Mouse (Mus musculus) left cerebral cortex, adult 2 months (tissue): ENCODE measurements around the gene Zgrf1. TPM values are rescaled to one million over a fixed set of nuclear protein-coding genes. Genes with fewer than 3 reads are reported as not detected.

ENCODE experiments used
- DNase-seq, 2 experiments: peaks; one replicate each; pipeline ENCODE4 v3.0.0; 2021 to 2022; ENCODE audit warnings: low spot score in 2 of 2, mixed read lengths in 1 of 2; ENCODE audit errors: extremely low spot score in 1 of 2
- H3K27ac ChIP-seq: fragments of 200-600 bp; 2 replicates; pipeline ENCODE4 v1.8.1; 2022
- H3K4me3 ChIP-seq: fragments of 200-600 bp; 2 replicates; pipeline ENCODE4 v1.8.1; 2022
- CTCF ChIP-seq: fragments of 200-600 bp; IDR thresholded peaks from 2 replicates; pipeline ENCODE4 v1.8.1; 2022; ENCODE audit warnings: antibody characterized with exemption, mild to moderate bottlenecking, moderate library complexity
- intact Hi-C: fragments of 180-260 bp; cut with DNase I; formaldehyde crosslinking; loops from one replicate; pipeline ENCODE4 v1.15.1; 2025
- total RNA-seq, 2 experiments: library from RNA; stranded (reverse); gene quantifications; 2 replicates each; pipeline ENCODE4 v1.2.3; 2021

Gene Zgrf1
- total RNA-seq, 2 experiments from 2014 or later = 2.6 to 3.5 TPM

DNA sequence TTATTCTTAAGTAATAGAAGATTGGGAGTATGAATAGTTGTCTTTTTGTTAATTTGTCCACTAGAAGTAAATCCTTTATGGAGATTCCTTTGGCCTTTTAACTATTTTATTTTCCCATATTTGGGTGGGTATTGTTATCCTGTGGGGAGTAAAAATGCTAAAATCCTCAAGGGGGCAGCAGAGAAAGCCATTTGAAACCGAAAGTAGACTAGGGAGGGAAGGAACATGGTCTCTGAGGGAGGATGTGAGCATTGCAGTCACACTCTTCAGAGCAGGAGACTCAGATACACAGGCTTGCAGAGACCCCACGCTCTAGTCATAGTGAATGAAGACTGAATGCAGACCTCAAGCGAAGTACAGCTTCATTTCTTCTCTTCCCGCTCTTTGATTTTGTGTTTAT, 19.3 kb downstream of the Zgrf1 start:
- no peak overlapping the region for H3K27ac ChIP-seq
- intact Hi-C loops = loop anchor here (2.0 kb wide), 2 partner anchors 190 to 376 kb away; no protein-coding TSS in a partner anchor
- peak; percentile 74 for TF ChIP-seq CTCF
- H3K4me3 ChIP-seq = no peak overlapping the region
- DNase-seq = peak; percentile 31 to 44

- Histone ChIP-seq H3K27ac (no peak overlapping the region), H3K4me3 (no peak overlapping the region)
- TF ChIP-seq CTCF = no peak
- DNase-seq = no peak
- intact Hi-C loops = no loop called here
These were observed 43.8 kb downstream of the Zgrf1 start for GRCm38 (mm10) chr3:127597136-127597535.

DNA sequence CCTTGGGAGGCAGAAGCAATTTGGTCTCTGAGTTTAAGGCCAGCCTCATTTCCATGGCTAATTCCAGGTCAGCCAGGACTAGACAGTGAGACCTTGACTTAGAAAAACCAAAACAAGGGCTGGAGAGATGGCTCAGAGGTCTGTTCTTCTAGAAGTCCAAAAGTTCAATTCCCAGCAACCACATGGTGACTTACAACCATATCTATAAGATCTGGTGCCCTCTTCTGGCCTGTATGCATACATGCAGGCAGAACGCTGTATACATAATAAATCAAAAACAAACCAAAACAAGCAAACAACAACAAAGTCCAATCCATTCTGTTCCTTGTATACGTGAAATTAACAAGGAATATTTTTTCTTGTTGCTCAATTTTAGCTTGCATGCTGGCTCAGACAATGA, 54.8 kb downstream of the Zgrf1 start:
- peak; percentile 54 for TF ChIP-seq CTCF
- DNase-seq = no peak
- intact Hi-C loops = no loop called here
- Histone ChIP-seq H3K4me3 (no peak overlapping the region), H3K27ac (no peak overlapping the region)

- Histone ChIP-seq H3K27ac (no peak overlapping the region), H3K4me3 (no peak overlapping the region)
- DNase-seq = peak; percentile 54 to 59
- TF ChIP-seq CTCF = peak; percentile 87
- intact Hi-C loops = loop anchor here (1.0 to 2.0 kb wide), 2 partner anchors 134 to 324 kb away; no protein-coding TSS in a partner anchor
These were observed 72.0 kb downstream of the Zgrf1 start for GRCm38 (mm10) chr3:127625296-127625695.

GRCm38 (mm10) chr3:127625701-127626399, 72.6 kb downstream of the Zgrf1 start:
- intact Hi-C loops = loop anchor here (1.0 to 2.0 kb wide), 2 partner anchors 133 to 323 kb away; no protein-coding TSS in a partner anchor
- H3K27ac ChIP-seq = no peak overlapping the region
- no peak overlapping the region for H3K4me3 ChIP-seq
- no peak for DNase-seq
- no peak for TF ChIP-seq CTCF

DNA sequence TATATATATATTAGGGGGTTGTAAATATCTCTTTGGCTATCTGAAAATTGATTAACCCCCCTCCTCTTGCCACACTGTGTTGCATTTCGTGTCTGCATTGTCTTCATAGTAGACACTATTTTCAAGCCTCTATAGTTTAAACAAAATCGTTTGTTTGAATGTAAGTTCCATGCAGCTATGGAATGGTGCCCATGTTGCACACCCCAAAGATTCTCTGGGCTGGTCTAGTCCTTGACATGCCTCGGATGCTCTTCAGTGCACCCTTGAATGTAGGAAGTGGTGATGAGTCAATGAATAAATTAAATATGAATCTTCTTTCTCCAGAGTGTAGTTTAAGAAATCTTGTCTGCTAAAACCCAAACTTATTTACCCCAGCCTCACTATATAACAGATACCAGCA, 73.2 kb downstream of the Zgrf1 start:
- H3K4me3 ChIP-seq = no peak overlapping the region
- no peak overlapping the region for H3K27ac ChIP-seq
- intact Hi-C loops = no loop called here
- TF ChIP-seq CTCF = no peak
- no peak for DNase-seq

- no peak overlapping the region for H3K27ac ChIP-seq
- H3K4me3 ChIP-seq = no peak overlapping the region
- DNase-seq = no peak
- no peak for TF ChIP-seq CTCF
- intact Hi-C loops = no loop called here
These were observed 74.1 kb downstream of the Zgrf1 start for GRCm38 (mm10) chr3:127627151-127627955.

- intact Hi-C loops = no loop called here
These were observed 74.6 kb downstream of the Zgrf1 start for GRCm38 (mm10) chr3:127627956-127628310.

DNA sequence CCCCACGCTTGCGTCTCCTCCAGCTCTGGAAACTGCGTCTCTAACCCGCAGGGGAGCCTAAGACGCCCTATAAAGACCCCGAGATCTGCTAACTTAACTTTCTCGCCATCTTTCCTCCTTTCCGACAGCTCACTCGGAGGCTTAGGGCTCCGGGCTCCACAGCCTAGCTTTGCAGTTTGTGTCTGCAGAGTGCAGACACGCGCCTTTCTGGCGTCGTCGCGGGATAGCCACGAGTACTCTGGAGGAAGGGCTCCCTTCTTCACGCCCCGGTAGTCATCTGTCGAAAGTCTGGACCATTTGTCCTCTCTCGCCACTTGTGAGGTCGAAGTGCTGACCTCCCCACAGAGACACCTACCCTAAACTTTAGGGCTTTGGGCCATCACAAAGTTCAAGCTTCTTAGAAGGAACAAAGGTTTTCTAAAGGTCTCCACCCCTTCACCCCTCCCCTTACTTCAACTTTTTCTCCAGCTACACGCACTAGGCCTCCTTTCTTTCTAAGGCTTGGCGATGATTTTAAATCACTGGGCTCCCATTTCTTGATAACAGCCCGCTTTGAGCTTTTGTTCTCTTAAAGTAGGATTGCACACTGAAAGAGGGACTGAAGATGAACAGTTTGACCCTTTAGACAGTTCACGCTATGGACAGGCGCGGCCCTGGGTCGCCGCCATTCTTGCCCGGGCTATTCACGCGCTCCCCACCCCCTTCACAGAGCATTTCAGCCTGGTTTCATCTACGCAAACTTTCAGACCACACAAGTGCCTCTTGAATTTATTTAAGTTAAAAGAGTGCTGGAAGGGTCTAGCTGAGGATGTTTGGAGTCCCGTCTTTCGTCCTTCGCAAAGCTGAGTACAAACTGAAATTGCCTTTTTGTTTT, 75.3 kb downstream of the Zgrf1 start:
- no peak for TF ChIP-seq CTCF
- intact Hi-C loops = no loop called here
- no peak overlapping the region for H3K4me3 ChIP-seq
- DNase-seq = no peak
- no peak overlapping the region for H3K27ac ChIP-seq

More at GRCm38 (mm10) chr3:127627956-127628310, 74.6 kb downstream of the Zgrf1 start:
- no peak for TF ChIP-seq CTCF
- H3K27ac ChIP-seq = no peak overlapping the region
- DNase-seq = no peak
- no peak overlapping the region for H3K4me3 ChIP-seq

- intact Hi-C loops = loop anchor here (5.0 kb wide), 2 partner anchors 77 to 1587 kb away; no protein-coding TSS in a partner anchor
- no peak for DNase-seq
- Histone ChIP-seq H3K4me3 (no peak overlapping the region), H3K27ac (no peak overlapping the region)
- no peak for TF ChIP-seq CTCF
These were observed 76.9 kb downstream of the Zgrf1 start for GRCm38 (mm10) chr3:127630190-127630589.

DNA sequence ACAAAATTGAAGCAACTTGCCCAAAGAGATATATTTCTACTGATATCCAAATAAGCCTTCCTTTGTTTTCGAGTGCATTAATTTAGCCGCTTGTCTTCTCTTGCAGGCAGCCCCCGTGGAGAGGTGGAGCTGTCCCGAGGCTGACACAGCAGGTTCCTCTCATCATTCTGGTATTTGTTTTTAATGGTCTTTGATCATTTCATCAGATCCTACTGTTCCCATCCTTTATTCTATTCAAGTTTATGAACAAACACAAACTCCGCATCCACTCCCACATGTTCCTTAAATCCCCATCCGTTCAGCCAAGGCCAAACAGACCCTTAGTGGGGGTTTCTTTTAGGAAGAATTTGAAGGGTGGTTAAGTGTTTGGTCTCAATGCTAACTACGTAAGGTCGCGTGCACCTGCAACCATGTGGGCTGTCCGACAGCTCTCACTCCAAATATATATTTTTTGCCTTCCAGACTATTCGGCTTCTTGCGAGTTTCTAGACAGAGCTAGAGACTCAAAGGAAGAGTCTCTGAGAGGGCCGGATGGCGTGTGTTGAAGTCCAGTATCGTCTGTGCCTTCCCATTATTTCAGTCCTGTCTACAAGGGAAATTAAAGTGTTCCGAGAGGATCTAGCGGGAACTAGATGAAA, 77.6 kb downstream of the Zgrf1 start:
- H3K27ac ChIP-seq = no peak overlapping the region
- no peak overlapping the region for H3K4me3 ChIP-seq
- TF ChIP-seq CTCF = no peak
- intact Hi-C loops = loop anchor here (5.0 kb wide), 2 partner anchors 76 to 1586 kb away; no protein-coding TSS in a partner anchor
- DNase-seq = no peak
